Mouse (Mus musculus) ovary, adult 10 weeks (tissue): ENCODE measurements around the gene Mex3b. TPM values are rescaled to one million over a fixed set of nuclear protein-coding genes. Genes with fewer than 3 reads are reported as not detected.

Experiments used
- polyA plus RNA-seq: library from polyadenylated mRNA; stranded (reverse); fragments of 350-450 nt; fragmentation: Illumina TruSeq; extraction: RNeasy Lipid Tissue Mini Kit (QIAGEN cat#74804); gene quantifications from one replicate; pipeline ENCODE4 v1.2.3, GENCODE M21; 2014

Gene Mex3b
- 29.8 TPM for polyA plus RNA-seq

GRCm38 (mm10) chr7:82867271-82868121 is at the start of gene Mex3b:
TSS of gene Mex3b (plus strand) at chr7:82867333.

Other genes starting within 250 kb of the Mex3b start
- gene Saxo2, start 218.8 kb upstream of the Mex3b start, polyA plus RNA-seq = 22.6 TPM
- 20.4 TPM for gene Efl1, start 218.7 kb upstream of the Mex3b start, polyA plus RNA-seq